Mouse (Mus musculus): ENCODE measurements around the gene Abcb4. TPM values are rescaled to one million over a fixed set of nuclear protein-coding genes. Genes with fewer than 3 reads are reported as not detected.
"Not testable (repeated sequence)": the region's sequence is repeated elsewhere in the genome, so short reads cannot be mapped to it uniquely, and the experiment has no call there.

The Abcb4 gene
- total RNA-seq, 4 experiments from 2014 or later = 87.8 to 101 (median 94.9) TPM

GRCm38 (mm10) chr5:8904539-8904938 lies 11.0 kb downstream of the Abcb4 start:
- no peak for DNase-seq (ENCODE audit: low spot score in 2 of 2)

- no peak for DNase-seq (ENCODE audit: low spot score in 2 of 2)
Observed at GRCm38 (mm10) chr5:8911567-8912198, 18.2 kb downstream of the Abcb4 start.

- DNase-seq (ENCODE audit: low spot score in 2 of 2) = no peak
Observed at GRCm38 (mm10) chr5:8916400-8916799, 22.9 kb downstream of the Abcb4 start.

GRCm38 (mm10) chr5:8917069-8917468 lies 23.6 kb downstream of the Abcb4 start:
- no peak for DNase-seq (ENCODE audit: low spot score in 2 of 2)

- no peak for DNase-seq (ENCODE audit: low spot score in 2 of 2)
Observed at GRCm38 (mm10) chr5:8928440-8928839, 34.9 kb downstream of the Abcb4 start.

GRCm38 (mm10) chr5:8937965-8938364 lies 44.4 kb downstream of the Abcb4 start:
- no peak for DNase-seq (ENCODE audit: low spot score in 2 of 2)

- DNase-seq (ENCODE audit: low spot score in 2 of 2) = not testable (repeated sequence)
Observed at GRCm38 (mm10) chr5:8941266-8941665, 47.7 kb downstream of the Abcb4 start.

- peak; percentile 23 to 55 for DNase-seq (ENCODE audit: low spot score in 2 of 2)
Observed at GRCm38 (mm10) chr5:8943836-8944235, 50.3 kb downstream of the Abcb4 start.

GRCm38 (mm10) chr5:8947423-8948110 lies 54.0 kb downstream of the Abcb4 start:
- no peak for DNase-seq (ENCODE audit: low spot score in 2 of 2)

- no peak for DNase-seq (ENCODE audit: low spot score in 2 of 2)
Observed at GRCm38 (mm10) chr5:8953660-8954059, 60.1 kb downstream of the Abcb4 start.

- DNase-seq (ENCODE audit: low spot score in 2 of 2) = no peak
Observed at GRCm38 (mm10) chr5:8955544-8955943, 62.0 kb downstream of the Abcb4 start.

- DNase-seq (ENCODE audit: low spot score in 2 of 2) = no peak
Observed at GRCm38 (mm10) chr5:8960534-8960933, 67.0 kb downstream of the Abcb4 start.

GRCm38 (mm10) chr5:8964487-8964886 lies 71.0 kb downstream of the Abcb4 start:
- no peak for DNase-seq (ENCODE audit: low spot score in 2 of 2)

GRCm38 (mm10) chr5:8970694-8971093 lies 77.2 kb downstream of the Abcb4 start:
- DNase-seq (ENCODE audit: low spot score in 2 of 2) = no peak

- no peak for DNase-seq (ENCODE audit: low spot score in 2 of 2)
Observed at GRCm38 (mm10) chr5:8972355-8972754, 78.8 kb downstream of the Abcb4 start.

GRCm38 (mm10) chr5:8974721-8975120 lies 81.2 kb downstream of the Abcb4 start:
- no peak for DNase-seq (ENCODE audit: low spot score in 2 of 2)

- DNase-seq (ENCODE audit: low spot score in 2 of 2) = no peak
Observed at GRCm38 (mm10) chr5:8985470-8985869, 92.0 kb downstream of the Abcb4 start.

- DNase-seq (ENCODE audit: low spot score in 2 of 2) = no peak
Observed at GRCm38 (mm10) chr5:8987925-8988324, 94.4 kb downstream of the Abcb4 start.

GRCm38 (mm10) chr5:8990526-8990925 lies 97.0 kb downstream of the Abcb4 start:
- no peak for DNase-seq (ENCODE audit: low spot score in 2 of 2)

GRCm38 (mm10) chr5:8991626-8992025 lies 98.1 kb downstream of the Abcb4 start:
- no peak for DNase-seq (ENCODE audit: low spot score in 2 of 2)

- DNase-seq (ENCODE audit: low spot score in 2 of 2) = no peak
Observed at GRCm38 (mm10) chr5:8995966-8996685, 102.6 kb downstream of the Abcb4 start.
